Mouse (Mus musculus) neural tube, embryonic 11.5 days (tissue): ENCODE results near the gene Ass1. TPM values are rescaled to one million over a fixed set of nuclear protein-coding genes. Genes with fewer than 3 reads are reported as not detected.
"Not testable (repeated sequence)": the region's sequence is repeated elsewhere in the genome, so short reads cannot be mapped to it uniquely, and the experiment has no call there.

Experiments
- ATAC-seq: fragments of 200-750 bp; cut with Nextera tagmentation; 2 replicates; pipeline ENCODE4 v1.8.0; 2017; ENCODE audit warnings: moderate number of reproducible peaks, mild to moderate bottlenecking, moderate TSS enrichment, moderate library complexity; ENCODE audit not compliant: insufficient read depth, low FRiP score, low TSS enrichment
- DNase-seq: peaks from one replicate; pipeline ENCODE4 v3.0.0-alpha.2; 2015; ENCODE audit warnings: low spot score
- H3K27ac ChIP-seq: fragments of 300-500 bp; sonication (generic); 2 replicates; pipeline ENCODE4 v1.5.1; 2014; ENCODE audit warnings: low read depth, mild to moderate bottlenecking, low read length
- H3K27me3 ChIP-seq: fragments of 300-500 bp; sonication (generic); 2 replicates; pipeline ENCODE4 v1.6.1; 2014; ENCODE audit warnings: mild to moderate bottlenecking, low read length, mixed read lengths; ENCODE audit not compliant: control insufficient read depth, insufficient read depth
- H3K36me3 ChIP-seq: fragments of 300-500 bp; sonication (generic); 2 replicates; pipeline ENCODE4 v1.6.1; 2014; ENCODE audit warnings: mild to moderate bottlenecking, low read length, moderate library complexity, mixed read lengths; ENCODE audit not compliant: control insufficient read depth, insufficient read depth
- H3K4me1 ChIP-seq: fragments of 300-500 bp; sonication (generic); 2 replicates; pipeline ENCODE4 v1.6.1; 2014; ENCODE audit warnings: low read length, mixed read lengths; ENCODE audit not compliant: control insufficient read depth, insufficient read depth
- H3K4me2 ChIP-seq: fragments of 300-500 bp; sonication (generic); 2 replicates; pipeline ENCODE4 v1.6.1; 2014; ENCODE audit warnings: low read depth, mild to moderate bottlenecking, moderate library complexity
- H3K4me3 ChIP-seq: fragments of 300-500 bp; sonication (generic); 2 replicates; pipeline ENCODE4 v1.5.1; 2014; ENCODE audit warnings: low read depth, low read length
- H3K9ac ChIP-seq: fragments of 300-500 bp; sonication (generic); 2 replicates; pipeline ENCODE4 v1.6.1; 2014; ENCODE audit warnings: mild to moderate bottlenecking, low read length
- H3K9me3 ChIP-seq: fragments of 300-500 bp; sonication (generic); 2 replicates; pipeline ENCODE4 v1.6.1; 2016; ENCODE audit warnings: low read length; ENCODE audit not compliant: control insufficient read depth
- WGBS: fragments of 180-500 bp; shearing (Covaris S2); extraction: QIAGEN DNeasy Blood & Tissue Kit; methylation state at CpG from one replicate; pipeline ENCODE4 v1.1.7; 2014; 5-methylcytosine and 5-hydroxymethylcytosine counted together
- polyA plus RNA-seq: library from polyadenylated mRNA; unstranded; fragments of >200 nt; fragmentation: Nextera tagmentation; extraction: Ambion mirVana; gene quantifications from 2 replicates; pipeline ENCODE4 v1.2.1, GENCODE M21; 2014

Gene Ass1
- polyA plus RNA-seq, 1 experiment from 2014 or later, result 34.5 TPM

GRCm38 (mm10) chr2:31550503-31550902 lies 80.5 kb downstream of the Ass1 start:
- 89% methylated on average over 3 of the region's 3 CpGs for WGBS
- no peak overlapping the region for H3K4me3 ChIP-seq
- ATAC-seq, result no peak
- H3K4me2 ChIP-seq, result no peak overlapping the region
- H3K9ac ChIP-seq, result no peak overlapping the region
- no peak for DNase-seq
- no peaks in the 10 kb centered on the region for H3K27me3 ChIP-seq
- no peak overlapping the region for H3K27ac ChIP-seq
- no peaks in the 10 kb centered on the region for H3K4me1 ChIP-seq
- no peaks in the 10 kb centered on the region for H3K9me3 ChIP-seq
- no peaks in the 10 kb centered on the region for H3K36me3 ChIP-seq

DNA sequence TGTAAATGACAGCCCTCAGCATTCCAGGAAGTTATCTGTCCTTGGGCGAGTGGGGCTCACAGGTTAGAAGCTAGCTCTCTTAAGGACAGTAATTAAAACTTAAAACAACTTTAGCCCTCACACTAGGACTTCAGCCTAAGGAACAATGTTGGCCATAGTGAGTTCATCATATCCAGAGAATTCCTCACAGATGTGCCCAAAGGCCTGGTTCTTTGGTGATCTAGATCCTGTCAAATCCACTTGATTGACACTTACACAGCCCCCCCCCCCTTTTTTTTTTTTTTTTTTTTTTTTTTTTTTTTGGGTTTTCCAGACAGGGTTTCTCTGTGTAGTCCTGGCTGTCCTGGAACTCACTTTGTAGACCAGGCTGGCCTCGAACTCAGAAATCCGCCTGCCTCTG lies 81.3 kb downstream of the Ass1 start:
- not testable (repeated sequence) for H3K27me3 ChIP-seq, DNase-seq, H3K4me1 ChIP-seq, H3K36me3 ChIP-seq, H3K9me3 ChIP-seq, H3K9ac ChIP-seq, ATAC-seq, H3K4me2 ChIP-seq, H3K27ac ChIP-seq, H3K4me3 ChIP-seq
- 94% methylated on average over 1 of the region's 3 CpGs for WGBS

GRCm38 (mm10) chr2:31551971-31552370 lies 82.0 kb downstream of the Ass1 start:
- Histone ChIP-seq H3K4me1 (no peaks in the 10 kb centered on the region), H3K4me2 (no peak overlapping the region), H3K27me3 (no peaks in the 10 kb centered on the region), H3K27ac (no peak overlapping the region), H3K36me3 (no peaks in the 10 kb centered on the region), H3K9me3 (no peaks in the 10 kb centered on the region), H3K4me3 (no peak overlapping the region), H3K9ac (no peak overlapping the region)
- 87% methylated on average over 10 of the region's 10 CpGs for WGBS
- no peak for ATAC-seq
- no peak for DNase-seq

DNA sequence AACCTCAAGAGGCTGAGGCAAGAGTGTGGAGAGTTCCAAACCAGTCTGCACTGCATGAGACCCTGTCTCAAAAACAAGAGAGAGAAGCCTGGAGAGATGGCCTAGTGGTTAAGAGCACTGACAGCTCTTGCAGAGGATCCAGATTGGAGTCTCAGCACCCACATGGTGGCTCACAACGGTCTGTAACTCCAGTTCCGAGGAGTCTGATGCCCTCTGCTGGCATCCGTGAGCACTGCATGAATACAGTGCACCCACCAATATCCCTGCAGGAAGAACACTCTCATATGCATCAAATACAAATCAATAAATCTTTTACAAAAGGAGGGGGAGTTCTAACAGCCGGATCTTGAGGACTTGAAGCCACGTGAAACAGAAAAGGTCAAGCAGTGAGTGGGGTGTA lies 84.6 kb downstream of the Ass1 start:
- Histone ChIP-seq H3K9me3 (no peaks in the 10 kb centered on the region), H3K4me3 (no peak overlapping the region), H3K36me3 (no peaks in the 10 kb centered on the region), H3K27me3 (no peaks in the 10 kb centered on the region), H3K4me2 (no peak overlapping the region), H3K4me1 (no peaks in the 10 kb centered on the region), H3K9ac (no peak overlapping the region), H3K27ac (no peak overlapping the region)
- DNase-seq (no peak), ATAC-seq (no peak)
- 87% methylated on average over 5 of the region's 5 CpGs for WGBS

Other genes starting within 250 kb of the Ass1 start
- 84.4 and 95.5 TPM in 2 replicates for gene Ncs1, start 224.4 kb upstream of the Ass1 start, polyA plus RNA-seq
- gene Hmcn2, start 155.8 kb upstream of the Ass1 start, polyA plus RNA-seq, result 0.17 and 0.23 TPM in 2 replicates
- 87.0 and 90.9 TPM in 2 replicates for gene Fubp3, start 102.4 kb downstream of the Ass1 start, polyA plus RNA-seq
- gene Prdm12, start 169.8 kb downstream of the Ass1 start, polyA plus RNA-seq, result 16.4 and 23.0 TPM in 2 replicates
- gene Exosc2, start 200.5 kb downstream of the Ass1 start, polyA plus RNA-seq, result 54.7 and 64.5 TPM in 2 replicates
- gene Abl1, start 218.2 kb downstream of the Ass1 start, polyA plus RNA-seq, result 48.4 and 49.0 TPM in 2 replicates